Mouse (Mus musculus): Measurements from ENCODE around the gene Tmem97. TPM values are rescaled to one million over a fixed set of nuclear protein-coding genes. Genes with fewer than 3 reads are reported as not detected.

Gene Tmem97
- polyA plus RNA-seq, 1 experiment: 34.4 TPM

DNA sequence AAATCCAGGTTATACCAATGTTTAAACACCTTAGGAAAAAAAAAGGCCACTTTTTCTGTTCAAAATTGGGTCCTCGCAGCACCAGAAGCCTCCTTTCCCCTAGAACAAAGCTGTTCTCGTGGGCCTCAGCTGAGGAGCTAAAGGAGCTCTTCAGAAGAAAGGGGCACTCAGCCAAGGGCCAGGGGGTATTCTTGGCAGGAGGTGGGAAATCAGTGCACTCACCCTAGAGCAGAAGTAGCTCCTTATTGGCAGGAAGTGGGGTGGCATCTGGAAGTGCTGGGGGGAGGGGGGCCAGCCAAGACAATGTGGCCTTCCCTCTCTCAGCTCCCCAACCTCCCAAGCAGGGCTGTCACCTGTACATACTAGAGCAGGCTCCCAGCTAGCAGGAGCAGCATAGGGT lies 25.7 kb downstream of the Tmem97 start:
- no peak overlapping the region for H3K27ac ChIP-seq (ENCODE audit: insufficient read depth, low read depth, low read length)
- no peak overlapping the region for H3K4me3 ChIP-seq (ENCODE audit: insufficient read depth, low read depth, low read length)
- peaks cover 9% of the 10 kb centered on the region; the same call in 1 of the 2 replicates for H3K4me1 ChIP-seq (ENCODE audit: control insufficient read depth, insufficient read depth, low read length)
- DNase-seq: no peak
- WGBS: 77% methylated on average over 2 of the region's 2 CpGs
- no peaks in the 10 kb centered on the region for H3K27me3 ChIP-seq (replicated peaks; ENCODE audit: control insufficient read depth, insufficient read depth, low read length)
- H3K36me3 ChIP-seq (ENCODE audit: control insufficient read depth, insufficient read depth, low read length): peaks cover 6% of the 10 kb centered on the region
- TF ChIP-seq POLR2A (IDR thresholded peaks at IDR 0.05; ENCODE audit: low read depth, low read length): no peak
- TF ChIP-seq CTCF (conservative IDR thresholded peaks at IDR 0.05; ENCODE audit: insufficient read depth, insufficient read length, low read depth, low read length): no peak

DNA sequence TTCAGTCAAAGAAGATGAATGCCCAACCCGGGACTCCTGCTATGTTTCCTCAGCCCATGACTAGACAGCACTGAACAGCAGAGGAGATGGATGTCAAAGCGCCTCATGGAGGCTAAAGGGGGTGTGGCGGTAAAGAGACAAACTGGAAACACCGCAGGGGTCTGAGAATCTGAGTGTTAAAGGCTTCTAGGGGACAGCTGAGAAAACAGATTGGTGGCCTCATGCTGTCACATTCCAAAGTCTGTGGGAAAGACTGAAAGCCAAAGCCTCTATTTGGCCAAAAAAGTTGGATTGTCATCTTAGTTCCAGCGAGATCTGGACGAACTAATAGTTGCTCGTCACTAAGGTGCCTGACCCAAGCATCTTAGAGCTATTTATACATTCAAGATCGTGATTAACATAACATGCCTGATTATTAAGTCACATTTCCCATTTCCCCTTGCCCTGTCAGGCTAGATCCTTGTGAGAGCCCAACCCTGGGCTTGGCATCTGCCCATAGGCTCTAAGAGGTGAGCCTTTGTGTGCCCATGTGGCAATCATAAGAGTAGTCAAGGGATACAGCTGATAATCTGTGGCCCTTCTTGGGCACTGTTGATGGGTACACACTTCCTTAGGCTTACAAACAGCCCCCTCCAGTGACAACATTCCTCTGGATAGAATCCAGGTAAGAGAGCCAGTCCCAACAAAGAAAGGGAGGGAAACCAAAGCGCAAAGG lies 27.2 kb downstream of the Tmem97 start:
- H3K36me3 ChIP-seq (ENCODE audit: control insufficient read depth, insufficient read depth, low read length): peaks cover 6% of the 10 kb centered on the region
- H3K27me3 ChIP-seq (replicated peaks; ENCODE audit: control insufficient read depth, insufficient read depth, low read length): no peaks in the 10 kb centered on the region
- H3K27ac ChIP-seq (ENCODE audit: insufficient read depth, low read depth, low read length): peak overlapping the region; percentile 32
- TF ChIP-seq POLR2A (IDR thresholded peaks at IDR 0.05; ENCODE audit: low read depth, low read length): no peak
- TF ChIP-seq CTCF (conservative IDR thresholded peaks at IDR 0.05; ENCODE audit: insufficient read depth, insufficient read length, low read depth, low read length): no peak
- DNase-seq: no peak
- H3K4me3 ChIP-seq (ENCODE audit: insufficient read depth, low read depth, low read length): no peak overlapping the region
- 74% methylated on average over 9 of the region's 9 CpGs for WGBS
- H3K4me1 ChIP-seq (ENCODE audit: control insufficient read depth, insufficient read depth, low read length): peaks cover 9% of the 10 kb centered on the region; the same call in 1 of the 2 replicates

DNA sequence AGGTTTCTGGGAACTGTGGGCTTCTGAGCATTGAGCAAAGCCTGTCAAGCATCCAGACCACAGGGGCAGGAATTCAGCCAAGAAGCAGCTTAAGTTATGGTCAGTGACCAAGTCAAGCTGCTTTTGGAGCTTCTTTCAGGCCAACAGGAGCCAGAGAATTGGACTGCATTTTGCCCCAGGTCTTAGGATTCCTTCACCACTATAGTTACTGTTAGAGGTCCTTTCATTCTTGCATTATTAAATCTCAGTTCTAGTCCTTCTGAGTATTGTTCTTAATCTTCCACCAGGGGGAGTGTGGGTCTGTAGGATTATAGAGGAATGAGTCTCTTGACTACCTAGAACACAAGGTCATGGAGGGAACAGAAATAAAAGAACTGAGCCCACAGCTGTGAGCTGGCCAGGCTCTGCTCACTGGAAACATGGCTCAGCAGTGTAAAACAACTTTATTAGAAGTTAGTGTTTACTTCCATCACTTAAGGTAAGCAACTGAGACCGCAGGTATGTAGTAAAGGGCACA lies 28.0 kb downstream of the Tmem97 start:
- no peak for TF ChIP-seq POLR2A (IDR thresholded peaks at IDR 0.05; ENCODE audit: low read depth, low read length)
- no peak for TF ChIP-seq CTCF (conservative IDR thresholded peaks at IDR 0.05; ENCODE audit: insufficient read depth, insufficient read length, low read depth, low read length)
- Histone ChIP-seq H3K27ac (ENCODE audit: insufficient read depth, low read depth, low read length) (peak overlapping the region; percentile 32), H3K4me3 (ENCODE audit: insufficient read depth, low read depth, low read length) (no peak overlapping the region), H3K27me3 (replicated peaks; ENCODE audit: control insufficient read depth, insufficient read depth, low read length) (no peaks in the 10 kb centered on the region), H3K4me1 (ENCODE audit: control insufficient read depth, insufficient read depth, low read length) (peaks cover 9% of the 10 kb centered on the region; the same call in 1 of the 2 replicates), H3K36me3 (ENCODE audit: control insufficient read depth, insufficient read depth, low read length) (peaks cover 6% of the 10 kb centered on the region)
- peak; percentile 66 for DNase-seq
- WGBS: 55% methylated on average over 1 of the region's 1 CpGs

GRCm38 (mm10) chr11:78521880-78522279 lies 28.7 kb downstream of the Tmem97 start:
- H3K4me3 ChIP-seq (ENCODE audit: insufficient read depth, low read depth, low read length): no peak overlapping the region
- peaks cover 6% of the 10 kb centered on the region for H3K36me3 ChIP-seq (ENCODE audit: control insufficient read depth, insufficient read depth, low read length)
- WGBS: 52% methylated on average over 3 of the region's 3 CpGs
- H3K4me1 ChIP-seq (ENCODE audit: control insufficient read depth, insufficient read depth, low read length): peaks cover 9% of the 10 kb centered on the region; the same call in 1 of the 2 replicates
- TF ChIP-seq POLR2A (IDR thresholded peaks at IDR 0.05; ENCODE audit: low read depth, low read length): no peak
- no peak for TF ChIP-seq CTCF (conservative IDR thresholded peaks at IDR 0.05; ENCODE audit: insufficient read depth, insufficient read length, low read depth, low read length)
- no peak for DNase-seq
- H3K27me3 ChIP-seq (replicated peaks; ENCODE audit: control insufficient read depth, insufficient read depth, low read length): no peaks in the 10 kb centered on the region
- no peak overlapping the region for H3K27ac ChIP-seq (ENCODE audit: insufficient read depth, low read depth, low read length)

DNA sequence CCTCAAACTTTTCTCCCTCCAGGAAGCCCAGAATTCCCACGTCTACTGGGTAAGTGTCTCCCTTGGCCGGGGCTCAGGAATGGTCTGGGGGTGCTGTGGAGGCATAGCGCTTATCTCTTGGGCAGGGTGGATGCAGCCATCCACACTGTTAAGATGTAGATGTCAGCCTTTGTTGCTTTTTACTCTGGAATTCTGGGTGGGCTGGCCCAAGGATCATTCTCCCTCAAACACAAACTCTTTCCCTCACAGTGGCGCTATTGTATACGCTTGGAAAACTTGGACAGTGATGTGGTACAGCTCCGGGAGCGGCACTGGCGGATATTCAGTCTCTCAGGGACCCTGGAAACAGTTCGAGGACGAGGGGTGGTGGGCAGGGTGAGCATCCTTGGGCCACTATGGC lies 31.6 kb downstream of the Tmem97 start:
- H3K27me3 ChIP-seq (replicated peaks; ENCODE audit: control insufficient read depth, insufficient read depth, low read length): no peaks in the 10 kb centered on the region
- H3K36me3 ChIP-seq (ENCODE audit: control insufficient read depth, insufficient read depth, low read length): peaks cover 8% of the 10 kb centered on the region
- H3K4me3 ChIP-seq (ENCODE audit: insufficient read depth, low read depth, low read length): no peak overlapping the region
- WGBS: 91% methylated on average over 10 of the region's 10 CpGs
- no peak for DNase-seq
- TF ChIP-seq CTCF (conservative IDR thresholded peaks at IDR 0.05; ENCODE audit: insufficient read depth, insufficient read length, low read depth, low read length): no peak
- H3K27ac ChIP-seq (ENCODE audit: insufficient read depth, low read depth, low read length): no peak overlapping the region
- H3K4me1 ChIP-seq (ENCODE audit: control insufficient read depth, insufficient read depth, low read length): peaks cover 9% of the 10 kb centered on the region; the same call in 1 of the 2 replicates

GRCm38 (mm10) chr11:78515549-78516325 lies 34.8 kb downstream of the Tmem97 start:
- H3K4me1 ChIP-seq (ENCODE audit: control insufficient read depth, insufficient read depth, low read length): peaks cover 5% of the 10 kb centered on the region; the same call in 1 of the 2 replicates
- TF ChIP-seq POLR2A (IDR thresholded peaks at IDR 0.05; ENCODE audit: low read depth, low read length) (no peak), CTCF (conservative IDR thresholded peaks at IDR 0.05; ENCODE audit: insufficient read depth, insufficient read length, low read depth, low read length) (peak; percentile 57)
- H3K27ac ChIP-seq (ENCODE audit: insufficient read depth, low read depth, low read length): no peak overlapping the region
- 66% methylated on average over 2 of the region's 2 CpGs for WGBS
- H3K27me3 ChIP-seq (replicated peaks; ENCODE audit: control insufficient read depth, insufficient read depth, low read length): no peaks in the 10 kb centered on the region
- H3K36me3 ChIP-seq (ENCODE audit: control insufficient read depth, insufficient read depth, low read length): peaks cover 2% of the 10 kb centered on the region
- no peak overlapping the region for H3K4me3 ChIP-seq (ENCODE audit: insufficient read depth, low read depth, low read length)
- no peak for DNase-seq
